Mouse (Mus musculus): ENCODE results near the gene Pdgfra.

- TF ChIP-seq POLR2A (IDR thresholded peaks at IDR 0.05; ENCODE audit: extremely low read depth, insufficient read depth, low read length) (no peak), CTCF (IDR thresholded peaks at IDR 0.05; ENCODE audit: low read depth, low read length) (no peak)
Measured at GRCm38 (mm10) chr5:75207905-75208304, 55.8 kb downstream of the Pdgfra start.

All from liver, adult 2 months (tissue).